Mouse (Mus musculus): ENCODE results near the gene Slc47a2. TPM values are rescaled to one million over a fixed set of nuclear protein-coding genes. Genes with fewer than 3 reads are reported as not detected.

The Slc47a2 gene
- not detected in 2 replicates for total RNA-seq (2014; rRNA removed)
- not detected in 2 replicates for polyA plus RNA-seq (2012; rRNA removed)

- Histone ChIP-seq H3K79me2 (ENCODE audit: control insufficient read depth, insufficient read depth, low read length) (no peaks in the 10 kb centered on the region), H3K4me1 (ENCODE audit: control insufficient read depth, insufficient read depth, low read length) (no peaks in the 10 kb centered on the region), H3K36me3 (ENCODE audit: control insufficient read depth, insufficient read depth, low read length) (peaks cover 29% of the 10 kb centered on the region), H3K27me3 (ENCODE audit: control insufficient read depth, insufficient read depth, low read length) (no peaks in the 10 kb centered on the region), H3K4me3 (ENCODE audit: insufficient read depth, low read depth, low read length) (peak within 1 kb of the TSS; percentile 11; the same call in 1 of the 2 replicates), H3K27ac (replicated peaks; ENCODE audit: insufficient read depth, low read depth, low read length) (no peak within 1 kb of the TSS), H3K9ac (ENCODE audit: low read depth, low read length) (no peak within 1 kb of the TSS; the same call in 1 of the 2 replicates)
- DNase-seq (ENCODE audit: extremely low read depth, low read depth, low spot score), result no peak
- WGBS, result 15% methylated on average over 61 of the region's 61 CpGs
- TF ChIP-seq CTCF (IDR thresholded peaks at IDR 0.05; ENCODE audit: low read depth, low read length) (peak; percentile 42; the same call in 1 of the 2 replicates), POLR2A (IDR thresholded peaks at IDR 0.05; ENCODE audit: extremely low read depth, insufficient read depth, low read length) (no peak)
These were observed at the start of gene Slc47a2 for GRCm38 (mm10) chr11:61342505-61343420. Gene Slc47a2, minus strand, starts transcription at chr11:61342860.

- DNase-seq (ENCODE audit: extremely low read depth, low read depth, low spot score), result peak; percentile 79
- Histone ChIP-seq H3K27me3 (ENCODE audit: control insufficient read depth, insufficient read depth, low read length) (no peaks in the 10 kb centered on the region), H3K4me1 (ENCODE audit: control insufficient read depth, insufficient read depth, low read length) (peaks cover 4% of the 10 kb centered on the region; the same call in 1 of the 2 replicates), H3K4me3 (ENCODE audit: insufficient read depth, low read depth, low read length) (no peak overlapping the region), H3K36me3 (ENCODE audit: control insufficient read depth, insufficient read depth, low read length) (no peaks in the 10 kb centered on the region), H3K79me2 (ENCODE audit: control insufficient read depth, insufficient read depth, low read length) (no peaks in the 10 kb centered on the region), H3K9ac (ENCODE audit: low read depth, low read length) (no peak overlapping the region), H3K27ac (replicated peaks; ENCODE audit: insufficient read depth, low read depth, low read length) (no peak overlapping the region)
- WGBS, result 25% methylated on average over 4 of the region's 4 CpGs
- TF ChIP-seq POLR2A (IDR thresholded peaks at IDR 0.05; ENCODE audit: extremely low read depth, insufficient read depth, low read length), result no peak
- no peak for TF ChIP-seq CTCF (IDR thresholded peaks at IDR 0.05; ENCODE audit: low read depth, low read length)
These were observed 46.3 kb upstream of the Slc47a2 start for GRCm38 (mm10) chr11:61388936-61389335.

GRCm38 (mm10) chr11:61388012-61388411, 45.4 kb upstream of the Slc47a2 start:
- Histone ChIP-seq H3K9ac (ENCODE audit: low read depth, low read length) (no peak overlapping the region), H3K79me2 (ENCODE audit: control insufficient read depth, insufficient read depth, low read length) (no peaks in the 10 kb centered on the region), H3K27me3 (ENCODE audit: control insufficient read depth, insufficient read depth, low read length) (no peaks in the 10 kb centered on the region), H3K4me3 (ENCODE audit: insufficient read depth, low read depth, low read length) (no peak overlapping the region), H3K27ac (replicated peaks; ENCODE audit: insufficient read depth, low read depth, low read length) (no peak overlapping the region), H3K36me3 (ENCODE audit: control insufficient read depth, insufficient read depth, low read length) (no peaks in the 10 kb centered on the region), H3K4me1 (ENCODE audit: control insufficient read depth, insufficient read depth, low read length) (peaks cover 4% of the 10 kb centered on the region; the same call in 1 of the 2 replicates)
- 53% methylated on average over 6 of the region's 6 CpGs for WGBS
- TF ChIP-seq CTCF (IDR thresholded peaks at IDR 0.05; ENCODE audit: low read depth, low read length) (peak; percentile 30), POLR2A (IDR thresholded peaks at IDR 0.05; ENCODE audit: extremely low read depth, insufficient read depth, low read length) (no peak)
- peak; percentile 46 for DNase-seq (ENCODE audit: extremely low read depth, low read depth, low spot score)

GRCm38 (mm10) chr11:61387233-61387632, 44.6 kb upstream of the Slc47a2 start:
- no peaks in the 10 kb centered on the region for H3K27me3 ChIP-seq (ENCODE audit: control insufficient read depth, insufficient read depth, low read length)
- no peak overlapping the region for H3K27ac ChIP-seq (replicated peaks; ENCODE audit: insufficient read depth, low read depth, low read length)
- no peak for DNase-seq (ENCODE audit: extremely low read depth, low read depth, low spot score)
- H3K4me1 ChIP-seq (ENCODE audit: control insufficient read depth, insufficient read depth, low read length), result peaks cover 4% of the 10 kb centered on the region; the same call in 1 of the 2 replicates
- no peak overlapping the region for H3K4me3 ChIP-seq (ENCODE audit: insufficient read depth, low read depth, low read length)
- H3K36me3 ChIP-seq (ENCODE audit: control insufficient read depth, insufficient read depth, low read length), result no peaks in the 10 kb centered on the region
- no peak for TF ChIP-seq POLR2A (IDR thresholded peaks at IDR 0.05; ENCODE audit: extremely low read depth, insufficient read depth, low read length)
- TF ChIP-seq CTCF (IDR thresholded peaks at IDR 0.05; ENCODE audit: low read depth, low read length), result no peak
- no peaks in the 10 kb centered on the region for H3K79me2 ChIP-seq (ENCODE audit: control insufficient read depth, insufficient read depth, low read length)
- H3K9ac ChIP-seq (ENCODE audit: low read depth, low read length), result no peak overlapping the region
- WGBS, result 77% methylated on average over 6 of the region's 6 CpGs

DNA sequence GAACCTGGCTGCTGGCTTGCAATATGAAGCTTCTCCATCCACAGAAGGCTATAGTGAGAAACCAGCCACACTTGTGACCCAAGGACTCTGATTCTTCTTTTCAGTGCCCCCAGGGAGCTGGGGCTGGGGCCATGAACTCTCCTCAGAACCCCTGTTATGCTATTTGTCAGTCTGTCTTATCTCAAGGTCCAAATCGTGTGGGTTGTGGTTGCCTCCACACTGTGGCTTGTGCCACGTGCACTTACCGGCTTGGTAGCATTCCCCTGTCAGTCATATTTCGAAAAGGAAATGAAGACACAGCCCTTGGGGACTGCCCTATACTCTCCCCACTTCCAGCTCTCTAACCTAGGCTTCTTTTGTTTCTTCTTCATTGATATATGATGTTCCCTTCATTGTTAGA, 43.1 kb upstream of the Slc47a2 start:
- 67% methylated on average over 4 of the region's 4 CpGs for WGBS
- DNase-seq (ENCODE audit: extremely low read depth, low read depth, low spot score), result no peak

More for the DNA sequence above, 43.1 kb upstream of the Slc47a2 start:
- H3K4me3 ChIP-seq (ENCODE audit: insufficient read depth, low read depth, low read length), result no peak overlapping the region
- no peaks in the 10 kb centered on the region for H3K79me2 ChIP-seq (ENCODE audit: control insufficient read depth, insufficient read depth, low read length)
- H3K9ac ChIP-seq (ENCODE audit: low read depth, low read length), result no peak overlapping the region
- no peaks in the 10 kb centered on the region for H3K36me3 ChIP-seq (ENCODE audit: control insufficient read depth, insufficient read depth, low read length)
- no peaks in the 10 kb centered on the region for H3K27me3 ChIP-seq (ENCODE audit: control insufficient read depth, insufficient read depth, low read length)
- peaks cover 4% of the 10 kb centered on the region; the same call in 1 of the 2 replicates for H3K4me1 ChIP-seq (ENCODE audit: control insufficient read depth, insufficient read depth, low read length)
- no peak overlapping the region for H3K27ac ChIP-seq (replicated peaks; ENCODE audit: insufficient read depth, low read depth, low read length)
- TF ChIP-seq CTCF (IDR thresholded peaks at IDR 0.05; ENCODE audit: low read depth, low read length), result no peak
- no peak for TF ChIP-seq POLR2A (IDR thresholded peaks at IDR 0.05; ENCODE audit: extremely low read depth, insufficient read depth, low read length)
